Mouse (Mus musculus) heart, postnatal 25 days (tissue): ENCODE results near the gene Lct. TPM values are rescaled to one million over a fixed set of nuclear protein-coding genes. Genes with fewer than 3 reads are reported as not detected.
A peak's percentile ranks its signal among the peaks of the same experiment; 100 is the strongest.
"Not testable (repeated sequence)": the region's sequence is repeated elsewhere in the genome, so short reads cannot be mapped to it uniquely, and the experiment has no call there.

ENCODE experiments used
- DNase-seq: peaks from one replicate; pipeline ENCODE4 v3.0.0; 2022; ENCODE audit warnings: low spot score
- intact Hi-C: fragments of 180-260 bp; cut with DNase I; formaldehyde crosslinking; loops from one replicate; pipeline ENCODE4 v1.15.1; 2025
- total RNA-seq, 2 experiments: library from RNA; stranded (reverse); gene quantifications; 2 replicates each; pipeline ENCODE4 v1.2.3; 2021

Lct gene
- total RNA-seq, 2 experiments from 2014 or later = not detected

GRCm38 (mm10) chr1:128303900-128304299, 24.2 kb downstream of the Lct start:
- intact Hi-C loops = no loop called here
- DNase-seq = no peak

- no peak for DNase-seq
- intact Hi-C loops = no loop called here
Observed at GRCm38 (mm10) chr1:128295717-128296528, 32.2 kb downstream of the Lct start.

- intact Hi-C loops = no loop called here
- no peak for DNase-seq
Observed at GRCm38 (mm10) chr1:128295296-128295695, 32.8 kb downstream of the Lct start.

- DNase-seq = no peak
- intact Hi-C loops = no loop called here
Observed at GRCm38 (mm10) chr1:128293524-128293923, 34.6 kb downstream of the Lct start.

- intact Hi-C loops = no loop called here
- no peak for DNase-seq
Observed at GRCm38 (mm10) chr1:128290295-128290694, 37.8 kb downstream of the Lct start.

- intact Hi-C loops = no loop called here
- DNase-seq = no peak
Observed at GRCm38 (mm10) chr1:128285136-128285535, 43.0 kb downstream of the Lct start.

- no peak for DNase-seq
- intact Hi-C loops = loop anchor here (5.0 kb wide), 1 partner anchor 548 kb away; no protein-coding TSS in a partner anchor
Observed at GRCm38 (mm10) chr1:128284157-128284690, 43.9 kb downstream of the Lct start.

GRCm38 (mm10) chr1:128282924-128283323, 45.2 kb downstream of the Lct start:
- intact Hi-C loops = loop anchor here (5.0 kb wide), 1 partner anchor 549 kb away; no protein-coding TSS in a partner anchor
- no peak for DNase-seq

- no peak for DNase-seq
- intact Hi-C loops = loop anchor here (5.0 kb wide), 1 partner anchor 551 kb away; no protein-coding TSS in a partner anchor
Observed at GRCm38 (mm10) chr1:128281753-128282152, 46.4 kb downstream of the Lct start.

- intact Hi-C loops = no loop called here
- DNase-seq = no peak
Observed at GRCm38 (mm10) chr1:128278563-128278962, 49.6 kb downstream of the Lct start.

GRCm38 (mm10) chr1:128275908-128276307, 52.2 kb downstream of the Lct start:
- intact Hi-C loops = no loop called here
- DNase-seq = no peak

- no peak for DNase-seq
- intact Hi-C loops = no loop called here
Observed at GRCm38 (mm10) chr1:128270731-128271130, 57.4 kb downstream of the Lct start.

GRCm38 (mm10) chr1:128267061-128267460, 61.1 kb downstream of the Lct start:
- DNase-seq, intact Hi-C loops: not testable (repeated sequence)

GRCm38 (mm10) chr1:128244727-128245355, 83.3 kb downstream of the Lct start:
- no peak for DNase-seq
- intact Hi-C loops = loop anchor here (5.0 kb wide), 2 partner anchors 143 to 473 kb away; partner anchors contain the start of genes Ccnt2, R3hdm1 and Zranb3

GRCm38 (mm10) chr1:128243996-128244726, 84.0 kb downstream of the Lct start:
- peak; percentile 92 for DNase-seq
- intact Hi-C loops = loop anchor here (5.0 kb wide), 2 partner anchors 142 to 472 kb away; partner anchors contain the start of genes Ccnt2, R3hdm1 and Zranb3

- intact Hi-C loops = loop anchor here (5.0 kb wide), 2 partner anchors 141 to 471 kb away; partner anchors contain the start of genes Ccnt2, R3hdm1 and Zranb3
Observed at GRCm38 (mm10) chr1:128243627-128243995, 84.5 kb downstream of the Lct start, which contains the start of gene Ubxn4. Gene Ubxn4 (plus strand): TSS chr1:128243964.

GRCm38 (mm10) chr1:128235181-128235580, 92.9 kb downstream of the Lct start:
- DNase-seq = no peak
- intact Hi-C loops = no loop called here

More at GRCm38 (mm10) chr1:128243627-128243995, 84.5 kb downstream of the Lct start, which contains the start of gene Ubxn4:
- DNase-seq = no peak
